ENCODE assay signal across 18 mouse cellular contexts in the genomic region with DNA sequence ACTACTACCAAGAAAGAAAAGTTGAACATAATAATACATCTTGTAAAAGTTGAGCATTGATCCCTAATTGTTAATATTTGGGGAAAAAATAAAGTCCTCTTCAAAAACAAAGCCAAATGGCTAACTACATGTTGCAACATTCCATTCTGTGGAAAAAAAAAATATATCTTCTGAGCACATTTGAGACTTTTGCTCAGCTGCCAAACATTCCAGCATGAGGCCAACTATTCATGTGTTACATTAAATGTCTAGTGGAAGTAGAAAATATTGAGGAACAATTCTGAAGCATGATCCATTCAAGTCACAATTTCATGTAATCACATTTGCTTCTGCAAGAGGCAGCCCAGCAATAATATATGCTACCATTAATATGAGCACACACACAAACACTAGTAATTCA. TPM values are rescaled to one million over a fixed set of nuclear protein-coding genes. Genes with fewer than 3 reads are reported as not detected.
A peak's percentile ranks its signal among the peaks of the same experiment; 100 is the strongest.
DNase-seq lines count a peak whose midpoint lies in the region; ATAC-seq and TF ChIP-seq lines count a peak whose summit lies in the region.
"Had no signal": no experiment of that assay in that cellular context is flagged by ENCODE, and none has a peak within 500 bp of the region (broad histone marks: within the 10 kb centered on the region; RNA-seq: fewer than 3 reads in every experiment).

No protein-coding gene starts in this region.

- peak overlapping the region; percentile 59 for H3K9ac ChIP-seq in heart, embryonic 13.5 days
- H3K9ac ChIP-seq in liver, adult 2 months (ENCODE audit: low read depth, low read length) = no peak overlapping the region
- H3K9ac ChIP-seq in liver, embryonic 12.5 days = no peak overlapping the region
- H3K9ac ChIP-seq: midbrain, embryonic 13.5 days; neural tube, embryonic 15.5 days had no signal

- peak overlapping the region; percentile 58 for H3K4me2 ChIP-seq in heart, embryonic 13.5 days
- H3K4me2 ChIP-seq in liver, embryonic 12.5 days = no peak overlapping the region
- H3K4me2 ChIP-seq: liver, embryonic 11.5 days; midbrain, embryonic 13.5 days; neural tube, embryonic 15.5 days had no signal

- H3K27me3 ChIP-seq in heart, embryonic 13.5 days (replicated peaks) = no peaks in the 10 kb centered on the region
- no peaks in the 10 kb centered on the region for H3K27me3 ChIP-seq in liver, adult 2 months (ENCODE audit: control insufficient read depth, insufficient read depth, low read length)
- no peaks in the 10 kb centered on the region for H3K27me3 ChIP-seq in liver, embryonic 12.5 days (replicated peaks)
- H3K27me3 ChIP-seq: midbrain, embryonic 13.5 days; neural tube, embryonic 15.5 days had no signal

- H3K9me3 ChIP-seq in heart, embryonic 13.5 days = peaks cover 4% of the 10 kb centered on the region; the same call in 1 of the 2 replicates
- no peaks in the 10 kb centered on the region for H3K9me3 ChIP-seq in liver, embryonic 12.5 days (replicated peaks)
- H3K9me3 ChIP-seq: G1E; midbrain, embryonic 13.5 days; neural tube, embryonic 15.5 days had no signal

- no peak for TF ChIP-seq POLR2A in liver, adult 2 months (IDR thresholded peaks at IDR 0.05; ENCODE audit: extremely low read depth, insufficient read depth, low read length)

- no peak for TF ChIP-seq CTCF in liver, adult 2 months (IDR thresholded peaks at IDR 0.05; ENCODE audit: low read depth, low read length)

- no peak overlapping the region for H3K4me3 ChIP-seq in heart, embryonic 13.5 days
- no peak overlapping the region for H3K4me3 ChIP-seq in liver, adult 2 months (ENCODE audit: insufficient read depth, low read depth, low read length)
- no peak overlapping the region for H3K4me3 ChIP-seq in liver, embryonic 12.5 days
- H3K4me3 ChIP-seq: erythroblast, embryonic 14.5 days; midbrain, embryonic 13.5 days; neural tube, embryonic 15.5 days had no signal

- peak overlapping the region; percentile 95 for H3K27ac ChIP-seq in heart, embryonic 13.5 days (replicated peaks)
- H3K27ac ChIP-seq in liver, adult 2 months (replicated peaks; ENCODE audit: insufficient read depth, low read depth, low read length) = no peak overlapping the region
- no peak overlapping the region for H3K27ac ChIP-seq in liver, embryonic 12.5 days
- H3K27ac ChIP-seq: hindbrain, postnatal 0 days; neural tube, embryonic 15.5 days had no signal

- H3K36me3 ChIP-seq in heart, embryonic 13.5 days = peaks cover 28% of the 10 kb centered on the region
- H3K36me3 ChIP-seq in liver, adult 2 months (ENCODE audit: control insufficient read depth, insufficient read depth, low read length) = no peaks in the 10 kb centered on the region
- no peaks in the 10 kb centered on the region for H3K36me3 ChIP-seq in liver, embryonic 12.5 days
- H3K36me3 ChIP-seq: G1E; midbrain, embryonic 13.5 days; neural tube, embryonic 15.5 days had no signal

- H3K4me1 ChIP-seq in heart, embryonic 13.5 days = peaks cover 58% of the 10 kb centered on the region
- H3K4me1 ChIP-seq in liver, adult 2 months (ENCODE audit: control insufficient read depth, insufficient read depth, low read length) = no peaks in the 10 kb centered on the region; the same call in 1 of the 2 replicates
- no peaks in the 10 kb centered on the region for H3K4me1 ChIP-seq in liver, embryonic 12.5 days

- ATAC-seq in heart, embryonic 13.5 days (ENCODE audit: extremely low read depth, insufficient number of reproducible peaks, low FRiP score, low TSS enrichment) = no peak
- no peak for ATAC-seq in liver, embryonic 12.5 days
- ATAC-seq: CD4-positive, CD25-positive, alpha-beta regulatory T cell, adult 4 months; forebrain, embryonic 14.5 days; hindbrain, postnatal 0 days; midbrain, embryonic 13.5 days had no signal

- no peaks in the 10 kb centered on the region; the same call in 1 of the 2 replicates for H3K79me2 ChIP-seq in liver, adult 2 months (ENCODE audit: control insufficient read depth, insufficient read depth, low read length)

- DNase-seq in heart, adult 18-20 months = no peak
- peak; percentile 31 for DNase-seq in liver, adult 2 months (ENCODE audit: extremely low read depth, low read depth, low spot score)
- peak; percentile 75 for DNase-seq in NIH3T3 (ENCODE audit: low read depth)
- DNase-seq in brain, adult 2 months (ENCODE audit: low read depth, low spot score) = peak; percentile 50
- no peak for DNase-seq in right cerebral cortex, postnatal 25 days
- DNase-seq: adrenal gland, adult 8-10 months; layer of hippocampus, postnatal 36 days; thymus, postnatal 36 days had no signal

RNA-seq across cellular contexts. Expression of a gene that starts 10.9 kb away (rescaled TPM):
- polyA plus RNA-seq in heart, embryonic 13.5 days (2015; fragmentation: Nextera tagmentation; extraction: Ambion mirVana) = 145 and 155 TPM in 2 replicates
- total RNA-seq in heart, adult 18-20 months (2021) = 100 to 1,000 TPM; 523 to 532 TPM
- total RNA-seq in liver, adult 2 months (2014; rRNA removed) = 50.9 and 56.5 TPM in 2 replicates
- 11.0 and 13.0 TPM in 2 replicates for polyA plus RNA-seq in liver, adult 2 months (2012; rRNA removed)
- polyA plus RNA-seq in liver, embryonic 12.5 days (2016; fragmentation: Nextera tagmentation; extraction: Ambion mirVana) = 24.2 and 24.4 TPM in 2 replicates

Comparison
In these comparisons a context has a peak if more than half of its experiments do, and no peak if none do; other contexts are left out.
1. DNase-seq: peak in liver, adult 2 months (single experiment), NIH3T3 (single experiment) and brain, adult 2 months (single experiment); none in heart, adult 18-20 months (0 of 2) and right cerebral cortex, postnatal 25 days (single experiment).